Mouse (Mus musculus) limb, embryonic 12.5 days (tissue): ENCODE measurements at regions not wholly inside any gene's neighbourhood (a gene's known extent, or its start where the extent isn't known, plus 50 kb on each side); places are given as distances from the start of the nearest gene placed in this dataset.
A peak's percentile ranks its signal among the peaks of the same experiment; 100 is the strongest.

Source experiments
- ATAC-seq: fragments of 200-750 bp; cut with Nextera tagmentation; 2 replicates; pipeline ENCODE4 v1.8.0; 2017; ENCODE audit warnings: low read depth, moderate TSS enrichment; ENCODE audit not compliant: insufficient number of reproducible peaks, insufficient read depth, low FRiP score, low TSS enrichment
- H3K27ac ChIP-seq: fragments of 300-500 bp; sonication (generic); 2 replicates; pipeline ENCODE4 v1.5.1; 2016; ENCODE audit warnings: mild to moderate bottlenecking, moderate library complexity
- H3K27me3 ChIP-seq: fragments of 300-500 bp; sonication (generic); 2 replicates; pipeline ENCODE4 v1.6.1; 2016; ENCODE audit warnings: mild to moderate bottlenecking, moderate library complexity
- H3K36me3 ChIP-seq: fragments of 300-500 bp; sonication (generic); 2 replicates; pipeline ENCODE4 v1.6.1; 2016; ENCODE audit warnings: mild to moderate bottlenecking, moderate library complexity
- H3K4me1 ChIP-seq: fragments of 300-500 bp; sonication (generic); replicated peaks from 2 replicates; pipeline ENCODE4 v1.6.1; 2016
- H3K4me2 ChIP-seq: fragments of 300-500 bp; sonication (generic); 2 replicates; pipeline ENCODE4 v1.6.1; 2016; ENCODE audit warnings: mild to moderate bottlenecking, moderate library complexity
- H3K4me3 ChIP-seq: fragments of 300-500 bp; sonication (generic); replicated peaks from 2 replicates; pipeline ENCODE4 v1.5.1; 2016; ENCODE audit warnings: mild to moderate bottlenecking
- H3K9ac ChIP-seq: fragments of 300-500 bp; sonication (generic); replicated peaks from 2 replicates; pipeline ENCODE4 v1.6.1; 2016; ENCODE audit warnings: mild to moderate bottlenecking, moderate library complexity
- H3K9me3 ChIP-seq: fragments of 300-500 bp; sonication (generic); 2 replicates; pipeline ENCODE4 v1.6.1; 2016; ENCODE audit warnings: mild to moderate bottlenecking, moderate library complexity
- WGBS: fragments of 180-500 bp; shearing (Covaris S2); methylation state at CpG from one replicate; pipeline ENCODE4 v1.1.7; 2016; 5-methylcytosine and 5-hydroxymethylcytosine counted together

- no peak for ATAC-seq
- 87% methylated on average over 8 of the region's 8 CpGs for WGBS
- no peak overlapping the region for H3K9ac ChIP-seq
- peaks cover 5% of the 10 kb centered on the region; the same call in 1 of the 2 replicates for H3K9me3 ChIP-seq
- H3K27ac ChIP-seq = no peak overlapping the region
- no peaks in the 10 kb centered on the region for H3K36me3 ChIP-seq
- no peak overlapping the region for H3K4me3 ChIP-seq
- peaks cover 6% of the 10 kb centered on the region; the same call in 1 of the 2 replicates for H3K4me1 ChIP-seq
- H3K4me2 ChIP-seq = no peak overlapping the region
- no peaks in the 10 kb centered on the region for H3K27me3 ChIP-seq
These were observed 180.1 kb upstream of the Cdkn2b start for GRCm38 (mm10) chr4:89490947-89491346.

- Histone ChIP-seq H3K27me3 (no peaks in the 10 kb centered on the region), H3K27ac (no peak overlapping the region), H3K4me1 (peaks cover 9% of the 10 kb centered on the region; the same call in 1 of the 2 replicates), H3K9me3 (no peaks in the 10 kb centered on the region), H3K36me3 (no peaks in the 10 kb centered on the region), H3K4me2 (no peak overlapping the region), H3K4me3 (no peak overlapping the region), H3K9ac (no peak overlapping the region)
- 80% methylated on average over 5 of the region's 5 CpGs for WGBS
- no peak for ATAC-seq
These were observed 176.8 kb upstream of the Cdkn2b start for GRCm38 (mm10) chr4:89487416-89488165.

GRCm38 (mm10) chr4:89486963-89487362, 176.1 kb upstream of the Cdkn2b start:
- ATAC-seq = no peak
- no peaks in the 10 kb centered on the region for H3K9me3 ChIP-seq
- no peak overlapping the region for H3K4me3 ChIP-seq
- H3K9ac ChIP-seq = no peak overlapping the region
- H3K27ac ChIP-seq = no peak overlapping the region
- H3K27me3 ChIP-seq = no peaks in the 10 kb centered on the region
- peaks cover 9% of the 10 kb centered on the region; the same call in 1 of the 2 replicates for H3K4me1 ChIP-seq
- H3K36me3 ChIP-seq = no peaks in the 10 kb centered on the region
- no peak overlapping the region for H3K4me2 ChIP-seq
- WGBS = 77% methylated on average over 4 of the region's 4 CpGs

GRCm38 (mm10) chr4:89485981-89486531, 175.2 kb upstream of the Cdkn2b start:
- 50% methylated on average over 11 of the region's 11 CpGs for WGBS
- no peaks in the 10 kb centered on the region for H3K9me3 ChIP-seq
- peaks cover 9% of the 10 kb centered on the region; the same call in 1 of the 2 replicates for H3K4me1 ChIP-seq
- no peak overlapping the region for H3K4me2 ChIP-seq
- H3K9ac ChIP-seq = no peak overlapping the region
- no peaks in the 10 kb centered on the region for H3K36me3 ChIP-seq
- H3K27ac ChIP-seq = no peak overlapping the region
- H3K4me3 ChIP-seq = no peak overlapping the region
- no peaks in the 10 kb centered on the region for H3K27me3 ChIP-seq
- no peak for ATAC-seq

GRCm38 (mm10) chr4:89478646-89479237, 167.9 kb upstream of the Cdkn2b start:
- peak overlapping the region; percentile 29; the same call in 1 of the 2 replicates for H3K27ac ChIP-seq
- H3K4me2 ChIP-seq = no peak overlapping the region
- no peaks in the 10 kb centered on the region for H3K27me3 ChIP-seq
- H3K4me1 ChIP-seq = peaks cover 10% of the 10 kb centered on the region
- WGBS = 60% methylated on average over 12 of the region's 12 CpGs
- no peak overlapping the region for H3K9ac ChIP-seq
- peak; percentile 82; the same call in 1 of the 2 replicates for ATAC-seq
- no peak overlapping the region for H3K4me3 ChIP-seq
- no peaks in the 10 kb centered on the region for H3K9me3 ChIP-seq
- no peaks in the 10 kb centered on the region for H3K36me3 ChIP-seq

- no peaks in the 10 kb centered on the region for H3K9me3 ChIP-seq
- H3K27ac ChIP-seq = no peak overlapping the region
- no peaks in the 10 kb centered on the region for H3K36me3 ChIP-seq
- H3K4me2 ChIP-seq = no peak overlapping the region
- H3K9ac ChIP-seq = no peak overlapping the region
- H3K4me1 ChIP-seq = peaks cover 13% of the 10 kb centered on the region
- no peak for ATAC-seq
- H3K27me3 ChIP-seq = no peaks in the 10 kb centered on the region
- H3K4me3 ChIP-seq = no peak overlapping the region
- 75% methylated on average over 3 of the region's 3 CpGs for WGBS
These were observed 165.0 kb upstream of the Cdkn2b start for GRCm38 (mm10) chr4:89475848-89476247.

GRCm38 (mm10) chr4:89474836-89475541, 164.2 kb upstream of the Cdkn2b start:
- ATAC-seq = no peak
- Histone ChIP-seq H3K4me2 (no peak overlapping the region), H3K4me1 (peaks cover 20% of the 10 kb centered on the region), H3K9ac (no peak overlapping the region), H3K36me3 (no peaks in the 10 kb centered on the region), H3K27me3 (no peaks in the 10 kb centered on the region), H3K4me3 (no peak overlapping the region), H3K27ac (0 out of 2 replicates have a peak overlapping the region, but pooled peaks have one; percentile 17), H3K9me3 (no peaks in the 10 kb centered on the region)
- 43% methylated on average over 7 of the region's 7 CpGs for WGBS

GRCm38 (mm10) chr4:89471426-89471825, 160.6 kb upstream of the Cdkn2b start:
- H3K4me2 ChIP-seq = no peak overlapping the region
- peaks cover 24% of the 10 kb centered on the region for H3K4me1 ChIP-seq
- H3K4me3 ChIP-seq = no peak overlapping the region
- no peak for ATAC-seq
- no peaks in the 10 kb centered on the region for H3K27me3 ChIP-seq
- no peaks in the 10 kb centered on the region for H3K36me3 ChIP-seq
- H3K9ac ChIP-seq = no peak overlapping the region
- no peaks in the 10 kb centered on the region for H3K9me3 ChIP-seq
- no peak overlapping the region for H3K27ac ChIP-seq
- WGBS = 81% methylated on average over 1 of the region's 1 CpGs

GRCm38 (mm10) chr4:89470756-89471155, 159.9 kb upstream of the Cdkn2b start:
- peak overlapping the region; percentile 78; the same call in 1 of the 2 replicates for H3K27ac ChIP-seq
- peaks cover 24% of the 10 kb centered on the region for H3K4me1 ChIP-seq
- H3K9me3 ChIP-seq = no peaks in the 10 kb centered on the region
- no peaks in the 10 kb centered on the region for H3K36me3 ChIP-seq
- H3K27me3 ChIP-seq = no peaks in the 10 kb centered on the region
- 77% methylated on average over 2 of the region's 2 CpGs for WGBS
- H3K9ac ChIP-seq = no peak overlapping the region
- ATAC-seq = no peak
- H3K4me3 ChIP-seq = no peak overlapping the region
- no peak overlapping the region for H3K4me2 ChIP-seq

GRCm38 (mm10) chr4:89469883-89470282, 159.0 kb upstream of the Cdkn2b start:
- peak overlapping the region; percentile 78 for H3K27ac ChIP-seq
- 28% methylated on average over 8 of the region's 8 CpGs for WGBS
- no peak overlapping the region for H3K4me2 ChIP-seq
- H3K27me3 ChIP-seq = no peaks in the 10 kb centered on the region
- ATAC-seq = peak; percentile 88
- H3K9ac ChIP-seq = no peak overlapping the region
- no peaks in the 10 kb centered on the region for H3K36me3 ChIP-seq
- peaks cover 22% of the 10 kb centered on the region for H3K4me1 ChIP-seq
- no peaks in the 10 kb centered on the region for H3K9me3 ChIP-seq
- H3K4me3 ChIP-seq = no peak overlapping the region

- H3K4me1 ChIP-seq = peaks cover 18% of the 10 kb centered on the region
These were observed 158.6 kb upstream of the Cdkn2b start for GRCm38 (mm10) chr4:89469406-89469805.

More at GRCm38 (mm10) chr4:89469406-89469805, 158.6 kb upstream of the Cdkn2b start:
- no peaks in the 10 kb centered on the region for H3K36me3 ChIP-seq
- H3K9ac ChIP-seq = no peak overlapping the region
- no peaks in the 10 kb centered on the region for H3K9me3 ChIP-seq
- no peak overlapping the region for H3K4me3 ChIP-seq
- WGBS = 72% methylated on average over 3 of the region's 3 CpGs
- H3K27ac ChIP-seq = peak overlapping the region; percentile 78
- no peak overlapping the region for H3K4me2 ChIP-seq
- H3K27me3 ChIP-seq = no peaks in the 10 kb centered on the region
- ATAC-seq = no peak
